Mouse (Mus musculus): Measurements from ENCODE around the gene Bbx.

GRCm38 (mm10) chr16:50172760-50173159 lies 259.4 kb downstream of the Bbx start:
- TF ChIP-seq GATA1 (IDR thresholded peaks at IDR 0.05; ENCODE audit: borderline replicate concordance, low read length) (no peak), FLI1 (IDR thresholded peaks at IDR 0.05; ENCODE audit: low read length) (no peak)
